Mouse (Mus musculus): ENCODE data around the gene Map7d1.

The Map7d1 gene

DNA sequence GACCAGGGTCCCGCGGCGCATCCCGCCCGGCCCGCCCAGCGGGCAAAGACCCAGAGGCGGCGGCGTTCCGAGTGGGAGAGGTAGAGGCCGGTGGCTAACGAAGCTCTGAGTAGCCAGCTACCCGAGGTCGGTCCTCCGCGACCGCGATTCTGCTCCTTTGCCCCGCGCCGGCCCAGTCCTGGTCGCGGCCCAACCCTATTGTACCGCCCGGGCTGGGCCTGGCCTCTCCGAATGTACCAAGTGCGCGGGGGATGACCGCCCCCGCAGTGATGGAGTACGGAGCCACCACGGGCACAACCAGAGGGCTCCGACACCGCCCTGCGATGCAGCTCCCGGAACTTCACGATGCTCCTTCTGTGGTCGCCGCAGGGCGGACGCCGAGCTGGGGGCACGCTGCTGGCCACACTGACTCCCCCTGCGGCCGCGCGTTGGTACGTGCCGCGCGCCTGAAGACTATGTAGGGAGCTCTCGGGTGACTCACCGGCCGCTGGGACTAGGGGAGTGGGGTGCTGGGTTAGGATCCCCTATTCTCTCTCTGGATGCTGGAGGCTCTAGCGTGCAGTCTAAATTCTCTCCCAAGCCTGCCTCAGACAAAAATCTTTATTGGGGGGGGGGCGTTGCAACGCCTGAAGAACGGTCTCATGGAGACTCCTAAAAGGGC is at the start of gene Map7d1:
Gene Map7d1 (minus strand): TSS at position 213 of the 661 bp plus-strand sequence.
- DNase-seq: peak; percentile 89

DNA sequence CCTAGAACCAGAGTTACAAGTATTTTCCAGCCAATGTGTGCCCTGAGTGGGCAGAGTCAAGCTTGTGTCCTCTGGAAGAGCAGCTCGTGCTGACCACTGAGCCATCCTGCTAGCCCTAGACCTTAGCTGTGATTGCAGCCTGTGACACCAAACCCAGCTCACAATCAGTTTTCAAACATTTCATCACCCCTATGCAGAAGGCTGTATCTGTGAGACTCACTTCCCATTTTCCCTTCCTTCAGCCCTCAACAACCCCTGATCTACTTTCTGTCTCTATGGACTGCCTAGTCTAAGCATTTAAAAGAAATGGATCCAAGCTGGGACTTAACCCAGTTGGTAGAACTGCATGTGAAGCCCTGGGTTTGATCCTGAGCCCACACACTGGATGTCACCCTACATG is 49.3 kb upstream of the Map7d1 start:
- DNase-seq: no peak

DNA sequence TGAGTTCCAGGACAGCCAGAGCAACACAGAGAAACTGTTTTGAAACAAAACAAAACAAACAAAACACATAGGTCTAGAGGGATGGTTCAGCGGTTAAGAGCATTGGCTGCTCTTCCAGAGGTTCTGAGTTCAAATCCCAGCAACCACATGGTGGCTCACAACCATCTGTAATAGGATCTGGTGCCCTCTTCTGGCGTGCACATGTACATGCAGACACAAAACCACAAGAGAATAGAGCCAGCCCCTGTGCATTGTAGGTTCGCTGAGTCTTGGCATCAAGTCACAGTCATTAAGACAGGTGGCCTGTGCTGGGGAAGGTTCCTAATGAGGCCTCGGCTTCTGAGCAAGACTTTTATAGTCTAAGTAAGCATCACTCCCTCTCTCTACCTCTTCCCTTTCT is 47.7 kb upstream of the Map7d1 start:
- DNase-seq: no peak

DNA sequence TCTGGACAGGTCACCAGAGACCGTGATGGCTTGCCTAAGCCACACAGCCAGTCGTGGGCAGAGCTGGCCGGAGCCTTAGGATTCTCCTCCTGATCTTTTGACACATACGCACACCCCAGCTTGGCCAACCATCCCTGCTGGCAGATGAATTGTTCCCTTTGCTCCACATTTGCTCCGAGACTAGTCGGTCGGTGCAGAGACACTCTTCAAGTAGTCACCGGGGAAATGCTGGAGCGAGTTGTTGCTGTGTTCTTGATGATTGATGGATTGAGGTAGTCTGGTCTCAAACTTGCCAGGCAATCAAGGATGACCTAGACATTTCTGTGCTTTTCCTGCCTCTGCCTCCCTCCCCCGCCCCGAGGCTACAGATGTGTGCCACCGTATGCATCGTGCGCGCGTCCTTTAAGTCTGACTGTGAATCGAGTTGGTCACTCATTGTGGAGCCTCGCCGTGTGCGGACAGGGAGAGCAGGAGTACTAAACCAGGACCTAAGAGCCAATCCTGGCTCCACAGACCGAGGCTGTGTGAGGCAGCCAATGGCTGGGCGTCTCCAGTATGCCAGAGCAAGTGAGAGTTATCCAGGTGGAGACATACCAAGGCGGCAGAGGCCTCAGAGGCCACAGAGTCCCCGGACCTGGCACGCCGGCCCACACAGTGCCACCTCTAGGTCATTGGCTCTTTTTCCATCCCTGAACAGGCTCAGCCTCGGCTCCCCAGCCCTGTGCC is 45.6 kb upstream of the Map7d1 start:
- no peak for DNase-seq

DNA sequence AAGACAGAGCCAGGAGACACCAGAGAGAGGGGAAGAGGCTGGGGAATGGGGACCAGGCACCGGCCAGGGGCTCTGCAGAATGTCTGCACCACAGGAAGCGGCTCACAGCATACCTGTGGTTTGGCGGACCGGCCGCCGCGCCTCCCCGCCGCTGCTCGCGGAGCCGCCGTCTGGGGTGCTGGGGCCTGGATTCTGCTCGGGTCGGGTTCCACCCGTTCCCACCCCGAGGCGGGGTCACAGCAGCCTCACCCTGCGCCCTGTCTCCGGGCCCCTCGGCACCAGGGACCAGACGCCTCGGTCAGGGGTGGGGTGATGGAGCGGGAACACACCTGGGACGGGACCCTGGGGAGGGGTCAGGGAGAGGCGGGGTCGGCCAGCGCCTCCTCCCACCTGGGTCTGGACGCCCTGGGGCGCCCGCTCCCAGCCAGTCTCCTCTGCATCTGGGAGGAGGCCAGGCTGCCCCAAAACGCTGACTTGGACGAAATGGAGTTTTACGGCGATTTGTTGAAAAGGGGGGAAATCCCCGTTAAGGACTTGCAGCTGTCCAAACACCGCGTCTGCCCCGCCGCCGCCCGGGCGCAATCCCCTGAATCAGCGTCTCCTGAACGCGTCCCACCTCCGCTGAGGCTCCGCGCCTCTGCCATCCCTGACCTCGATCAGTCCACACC is 44.9 kb upstream of the Map7d1 start:
- DNase-seq: no peak

DNA sequence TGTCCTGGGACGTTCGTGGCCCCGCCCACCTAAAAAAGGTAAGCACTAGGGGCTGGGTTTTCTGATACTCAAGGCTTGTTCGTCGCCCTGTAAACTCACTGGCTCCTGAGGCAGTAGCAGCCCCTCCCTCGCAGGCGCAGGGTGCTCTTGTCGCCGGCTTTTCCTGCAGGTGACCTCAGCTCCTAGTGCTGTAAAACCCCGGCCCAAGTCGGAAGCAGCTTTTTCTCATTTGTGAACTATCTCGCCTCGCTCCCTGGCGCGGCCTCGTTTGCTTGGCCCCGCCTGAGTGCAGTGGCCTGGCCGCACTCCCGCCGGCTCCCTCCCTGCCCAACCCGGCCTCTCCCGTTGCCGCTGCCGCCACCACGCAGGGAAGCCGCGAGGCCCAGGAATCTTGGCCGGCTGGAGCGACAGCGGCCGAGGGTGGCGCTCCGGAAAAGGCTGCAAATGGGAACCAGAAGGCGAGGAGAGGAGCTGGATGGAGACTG is 40.5 kb upstream of the Map7d1 start:
- DNase-seq: peak; percentile 23

DNA sequence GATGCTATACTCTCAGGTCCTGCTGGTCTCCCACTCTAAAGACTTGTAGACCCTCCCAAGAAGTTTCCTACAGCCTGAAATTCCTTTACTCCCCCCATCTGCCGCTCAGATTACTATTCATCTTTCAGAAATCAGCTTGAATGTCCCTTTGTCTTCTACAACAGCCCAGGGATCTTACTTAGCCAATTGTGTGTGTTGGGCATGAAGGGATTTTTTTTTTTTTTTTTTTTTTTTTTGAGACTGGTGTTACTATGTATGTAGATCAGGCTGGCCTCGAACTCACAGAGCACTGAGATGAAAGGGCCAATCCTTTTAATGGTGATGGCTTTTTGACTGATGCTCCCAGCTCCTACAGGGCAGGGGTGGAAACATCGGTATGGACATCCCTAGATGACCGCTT is 39.8 kb upstream of the Map7d1 start:
- DNase-seq: no peak

DNA sequence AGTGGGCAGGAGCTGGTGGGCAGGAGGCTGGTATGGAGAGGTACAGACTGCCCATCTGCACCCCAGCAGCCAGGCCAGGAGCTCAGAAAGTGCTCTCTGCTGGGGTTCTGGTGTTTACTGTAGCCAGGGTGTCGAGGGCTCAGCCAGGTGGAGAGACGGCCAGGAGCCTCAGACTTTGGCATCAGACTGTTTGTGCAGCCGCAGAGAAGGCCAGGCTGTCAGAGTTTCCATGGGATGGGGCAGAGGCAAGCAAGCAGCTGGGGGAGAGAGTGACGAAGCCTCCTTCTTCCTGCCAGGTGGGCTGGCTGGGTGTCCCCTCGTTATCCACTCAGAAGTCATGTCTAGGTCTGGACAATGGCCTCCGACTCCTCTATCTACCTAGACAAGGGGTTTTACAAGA is 39.0 kb upstream of the Map7d1 start:
- DNase-seq: no peak

DNA sequence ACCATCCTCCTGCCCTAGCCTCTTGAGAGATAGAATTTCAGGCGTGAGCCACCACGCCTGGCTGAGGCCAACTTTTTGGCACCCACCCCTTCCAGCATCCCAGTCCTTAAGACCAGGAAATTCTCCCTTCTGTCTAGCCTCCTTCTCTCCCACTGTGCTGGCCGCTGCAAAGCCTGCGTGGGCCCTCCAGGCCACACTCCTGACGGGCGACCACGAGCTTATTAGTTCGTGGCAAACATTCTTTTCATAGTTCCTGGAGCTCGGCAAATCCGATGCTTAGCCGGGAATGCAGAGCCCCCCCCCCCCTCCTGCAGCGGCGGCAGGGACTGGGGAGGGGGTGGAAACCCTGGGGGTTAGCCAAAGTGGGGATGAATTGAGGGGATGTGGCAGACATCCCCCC is 35.1 kb upstream of the Map7d1 start:
- DNase-seq: no peak

DNA sequence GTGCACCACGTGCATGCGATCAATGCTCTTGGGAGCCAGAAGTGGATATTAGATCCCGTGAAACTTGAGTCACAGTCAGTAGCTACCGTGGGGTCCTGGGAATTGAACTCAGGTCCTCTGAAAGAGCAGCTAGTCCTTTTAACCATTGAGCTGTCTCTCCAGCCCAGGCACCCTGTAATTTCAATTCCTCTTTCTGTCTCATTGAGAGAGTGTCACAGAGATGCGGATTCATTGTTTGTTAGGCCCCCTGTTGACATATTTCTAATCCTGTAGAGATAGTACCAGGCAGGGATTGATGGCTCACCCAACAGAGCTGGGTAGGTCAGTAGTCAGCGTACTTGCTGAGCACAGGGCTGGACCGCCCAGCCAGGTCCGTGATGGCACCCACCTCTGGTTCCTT is 34.2 kb upstream of the Map7d1 start:
- no peak for DNase-seq

DNA sequence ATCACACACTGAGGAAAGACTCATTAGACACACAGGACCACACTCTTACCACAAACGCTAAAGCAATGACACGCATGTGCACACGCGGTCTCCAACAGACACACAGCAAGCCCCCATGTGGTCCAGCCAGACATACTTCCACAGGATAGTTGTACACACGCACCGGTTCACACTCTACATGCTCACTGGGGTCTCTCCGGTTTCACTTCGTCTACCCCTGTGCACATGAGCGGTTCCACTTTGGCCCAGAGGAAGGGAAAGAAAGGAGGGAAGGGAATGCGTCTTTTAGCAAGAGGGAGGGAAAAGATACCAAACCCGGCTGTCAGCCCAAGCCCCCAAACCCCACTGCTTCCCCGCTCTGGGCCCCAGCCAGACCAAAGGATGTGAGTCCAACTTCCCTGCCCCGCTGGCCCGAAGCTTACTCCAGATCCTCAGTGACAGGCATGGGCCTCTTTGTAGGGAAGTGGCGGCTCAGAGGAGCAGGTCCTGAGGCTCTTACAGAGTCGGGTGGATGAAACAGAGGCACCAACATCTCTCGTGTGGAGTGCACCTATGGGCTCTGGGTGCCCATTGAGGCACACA is 32.0 kb upstream of the Map7d1 start:
- DNase-seq: no peak

DNA sequence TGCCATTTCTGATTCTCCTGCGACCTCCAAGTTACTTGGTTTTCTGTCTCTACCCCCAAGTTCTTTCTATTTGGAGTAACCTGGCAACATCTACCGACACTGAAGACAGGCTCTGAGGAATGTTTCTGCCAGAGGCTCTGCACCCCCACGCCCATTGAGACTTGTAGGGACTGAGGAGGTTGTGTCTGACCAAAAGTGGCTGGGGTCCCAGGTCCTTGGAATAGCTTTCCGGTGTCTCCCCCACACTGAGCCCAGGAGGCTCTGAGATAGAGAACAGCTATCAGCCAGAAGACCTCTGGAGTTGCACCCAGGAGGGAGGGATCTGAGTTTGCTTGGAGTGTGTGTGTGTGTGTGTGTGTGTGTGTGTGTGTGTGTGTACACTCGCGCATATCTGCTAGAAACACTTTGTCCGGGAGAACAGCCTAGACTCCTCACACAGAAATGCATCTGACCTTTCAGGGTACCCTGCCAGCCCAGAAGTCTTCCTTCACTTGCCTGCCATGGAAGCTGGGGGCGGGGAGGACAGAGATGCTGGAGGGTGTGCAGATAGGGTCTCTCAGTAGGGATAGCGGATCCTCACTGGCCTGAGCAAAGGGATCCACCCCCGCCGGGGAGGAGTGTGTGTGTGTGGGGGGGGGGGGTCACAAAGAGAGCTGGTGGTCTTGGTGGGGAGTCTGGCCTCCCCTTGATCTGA is 31.3 kb upstream of the Map7d1 start:
- no peak for DNase-seq

DNA sequence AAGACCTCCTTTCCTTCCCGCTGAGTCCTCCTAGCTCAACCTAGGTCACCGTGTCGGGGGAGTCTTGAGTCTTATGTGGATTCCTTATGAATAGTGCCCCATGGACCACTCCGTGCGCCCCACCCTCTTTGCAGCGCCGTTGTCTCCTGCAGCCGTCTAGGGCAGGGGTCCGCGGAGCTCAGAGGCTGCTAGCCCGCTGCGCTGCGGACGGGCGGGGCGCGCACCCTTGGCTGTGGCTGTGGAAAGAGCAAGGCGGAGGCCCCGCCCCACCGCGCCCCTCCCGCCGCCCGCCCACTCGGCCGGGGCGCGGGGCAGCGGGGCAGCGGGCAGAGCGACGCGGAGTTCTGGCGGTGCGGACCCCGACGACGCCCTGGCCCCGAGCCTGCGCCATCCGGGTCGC is 30.3 kb upstream of the Map7d1 start, which contains the start of gene Col8a2:
Gene Col8a2 (plus strand): TSS at position 302 of the 400 bp plus-strand sequence.
- peak; percentile 31 for DNase-seq

DNA sequence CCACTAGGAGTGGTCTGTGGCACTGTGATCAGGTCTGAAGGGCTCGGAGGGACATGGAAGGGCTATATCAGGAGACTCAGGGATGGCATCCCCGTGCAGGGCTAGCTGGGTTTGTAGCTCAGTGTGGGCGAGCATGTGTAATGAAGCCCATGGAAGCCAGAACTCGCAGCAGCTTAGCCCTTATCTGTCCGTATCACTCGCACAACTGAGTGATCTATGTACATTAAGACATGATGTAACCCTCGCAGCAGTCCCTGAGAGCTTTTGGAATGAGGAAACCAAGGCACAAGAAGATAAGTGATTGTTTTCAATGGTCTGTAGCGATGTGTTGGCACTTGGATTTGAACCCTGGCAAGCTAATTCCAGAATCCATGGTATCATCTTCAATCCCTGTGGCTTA is 27.4 kb upstream of the Map7d1 start:
- DNase-seq: no peak

DNA sequence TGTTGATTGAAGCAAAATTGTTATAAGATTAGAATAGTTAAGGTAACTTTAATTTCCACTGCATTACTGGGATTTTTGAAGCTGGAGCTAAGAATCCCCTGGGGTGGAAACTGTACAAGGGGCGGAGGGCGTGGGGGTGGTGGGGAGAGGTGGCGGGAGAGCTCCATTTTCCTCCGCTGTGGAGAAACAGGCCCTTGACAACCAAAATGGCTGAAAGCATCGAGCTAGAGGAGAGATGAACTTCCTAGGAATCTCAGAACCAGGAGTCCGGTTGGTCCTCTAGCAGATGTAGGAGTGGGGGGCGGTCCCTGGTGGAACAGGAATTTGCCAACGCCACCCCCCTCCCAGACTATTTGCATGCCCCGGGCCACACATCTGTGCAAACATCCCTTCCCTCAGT is 25.6 kb upstream of the Map7d1 start:
- no peak for DNase-seq

DNA sequence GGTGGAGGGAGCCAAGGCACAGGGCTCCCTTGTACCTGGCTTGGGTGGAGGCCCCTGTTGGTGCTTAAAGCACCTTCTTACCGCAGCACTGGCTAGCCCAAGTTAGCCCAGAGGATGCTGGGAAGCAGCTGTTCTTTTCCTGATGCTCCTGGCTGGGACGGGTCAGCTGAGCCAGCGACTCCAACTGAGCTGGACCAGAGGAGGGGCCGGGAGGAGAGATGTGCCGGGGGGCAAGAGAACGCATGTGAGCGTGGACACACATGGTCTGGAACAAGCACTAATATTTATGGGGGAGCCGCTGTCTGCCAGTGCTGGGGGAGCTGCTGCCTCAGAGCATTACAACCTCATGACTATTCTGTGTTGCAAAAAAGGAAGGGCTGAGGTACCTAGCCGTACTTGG is 22.8 kb upstream of the Map7d1 start:
- no peak for DNase-seq

DNA sequence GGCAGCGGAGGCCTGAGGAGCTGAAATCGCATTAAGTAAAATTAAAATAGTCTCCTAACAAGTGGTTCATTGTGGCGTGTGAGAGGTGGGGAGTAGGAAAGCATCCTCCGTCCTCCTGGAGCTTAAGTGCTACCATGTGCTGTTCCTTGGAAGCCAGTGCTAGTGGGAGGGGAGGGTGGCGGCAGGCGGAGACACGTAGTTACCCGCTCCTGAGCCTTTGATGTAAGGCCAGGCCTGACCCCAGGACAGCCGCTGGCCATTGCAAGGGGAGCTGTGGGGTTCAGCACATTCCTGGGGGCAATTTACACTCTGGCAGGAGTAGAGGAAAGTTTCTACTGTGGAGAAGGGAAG is 22.4 kb upstream of the Map7d1 start:
- DNase-seq: no peak

DNA sequence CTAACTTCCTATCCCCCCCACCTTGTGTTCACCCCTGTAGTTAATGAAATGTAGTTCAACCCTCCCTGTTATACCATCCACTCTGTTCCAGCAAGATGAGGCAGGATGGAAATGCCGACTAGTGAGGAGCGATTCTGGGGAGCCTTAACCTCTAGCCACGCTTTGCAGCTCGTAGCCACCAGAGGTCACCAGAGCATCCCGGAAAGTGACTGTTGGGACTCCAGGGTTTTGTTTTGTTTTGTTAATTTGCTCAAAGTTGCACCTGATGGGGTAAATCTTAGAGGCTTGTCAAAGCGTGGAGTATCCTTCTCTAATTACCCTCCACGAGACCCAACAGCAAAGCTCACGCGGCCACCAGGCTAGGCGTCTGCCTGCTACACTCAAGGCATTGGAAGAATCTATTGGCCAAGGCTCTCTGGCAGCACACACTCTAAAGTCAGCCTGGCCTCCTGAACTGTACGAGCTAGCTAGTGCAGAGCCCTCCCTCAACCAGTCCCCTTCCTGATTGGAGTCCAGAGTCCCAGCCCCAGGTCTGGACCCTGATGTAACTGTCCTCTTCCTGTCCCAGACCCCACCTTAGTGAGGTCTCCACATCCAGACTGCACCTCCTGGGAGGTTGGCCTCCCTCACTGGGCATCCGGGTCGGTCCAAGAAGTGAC is 21.9 kb upstream of the Map7d1 start:
- DNase-seq: peak; percentile 54

DNA sequence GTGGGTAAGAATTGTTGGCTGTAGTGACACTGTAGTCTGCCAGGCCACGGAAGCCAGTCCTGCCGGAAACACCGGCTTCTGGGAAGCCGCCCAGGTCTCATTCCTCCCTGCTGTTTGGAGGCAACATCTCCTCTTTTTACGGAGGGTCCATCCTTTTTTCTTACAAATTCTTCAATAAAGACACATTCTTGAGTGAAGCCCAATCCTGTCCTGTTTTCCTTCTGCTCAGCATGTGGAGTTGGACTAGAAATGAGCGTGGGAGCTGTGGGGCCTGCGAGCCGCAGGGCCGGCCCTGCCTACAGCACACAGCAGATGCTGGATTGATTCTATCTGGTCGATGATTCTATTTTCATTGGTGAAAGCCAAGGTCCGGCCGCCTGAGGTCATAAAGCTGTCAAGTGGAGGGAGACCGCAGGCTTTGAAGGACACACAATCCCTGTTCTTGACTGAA is 19.6 kb upstream of the Map7d1 start:
- DNase-seq: no peak

DNA sequence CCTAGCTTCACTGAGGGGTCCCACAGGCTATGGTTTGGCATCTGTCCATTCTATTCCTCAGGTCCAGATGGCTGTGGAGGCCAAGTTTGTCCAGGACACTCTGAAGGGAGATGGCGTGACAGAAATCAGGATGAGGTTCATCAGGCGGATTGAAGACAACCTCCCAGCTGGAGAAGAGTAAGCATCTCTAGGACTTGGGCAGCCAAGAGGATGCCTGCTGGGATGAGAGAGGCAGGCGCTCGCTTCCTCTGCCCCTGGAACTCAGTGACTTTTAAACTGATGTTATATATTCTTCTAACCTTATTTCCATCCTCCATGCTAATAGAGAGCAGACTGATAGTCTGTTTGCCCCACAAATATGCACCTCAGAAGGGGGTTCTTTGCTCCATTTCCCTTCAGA is 18.9 kb upstream of the Map7d1 start:
- DNase-seq: no peak

DNA sequence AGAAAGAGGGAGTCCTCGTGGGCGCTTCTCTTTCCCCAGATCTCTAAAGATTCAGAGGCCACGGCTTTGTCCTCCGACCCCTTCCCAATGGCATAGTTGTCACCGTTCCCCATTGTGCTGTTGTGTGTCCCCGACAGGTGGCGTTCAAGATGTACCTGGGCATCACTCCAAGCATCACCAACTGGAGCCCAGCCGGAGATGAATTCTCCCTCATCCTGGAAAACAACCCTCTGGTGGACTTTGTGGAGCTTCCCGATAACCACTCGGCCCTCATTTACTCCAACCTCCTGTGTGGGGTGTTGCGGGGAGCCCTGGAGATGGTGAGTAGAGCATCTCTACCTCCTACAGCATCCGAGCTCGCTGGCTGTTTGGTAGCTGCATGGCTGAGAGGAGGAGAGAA is 17.6 kb upstream of the Map7d1 start:
- DNase-seq: no peak

DNA sequence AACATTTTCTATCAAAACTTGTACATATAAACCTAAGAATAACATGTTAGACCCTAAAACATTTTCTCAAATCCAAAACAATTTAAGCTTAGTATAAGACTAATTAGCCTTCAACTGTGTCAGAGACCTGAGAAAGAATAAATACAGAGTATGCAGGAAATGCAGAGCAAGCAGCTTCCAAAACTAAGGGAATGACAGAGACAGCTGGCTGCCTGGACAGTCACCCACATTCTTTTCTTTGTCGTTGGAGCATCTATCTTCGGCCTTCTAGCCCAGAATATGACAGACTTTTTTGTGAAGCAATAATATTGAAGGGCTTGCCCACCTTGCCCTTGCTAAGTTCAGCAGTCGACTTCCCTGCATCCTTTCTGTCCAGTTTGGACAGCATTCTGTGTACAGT is 13.1 kb upstream of the Map7d1 start:
- DNase-seq: no peak
